Mouse (Mus musculus): ENCODE measurements around the gene Gm10638. TPM values are rescaled to one million over a fixed set of nuclear protein-coding genes. Genes with fewer than 3 reads are reported as not detected.

Gene Gm10638
- polyA plus RNA-seq, 1 experiment from 2014 or later: 7.0 TPM

- Histone ChIP-seq H3K27ac (replicated peaks) (peak overlapping the region; percentile 98), H3K9me3 (no peaks in the 10 kb centered on the region)
- WGBS: 4% methylated on average over 18 of the region's 18 CpGs
Measured at GRCm38 (mm10) chr8:86744313-86745220, 932 bp upstream of the Gm10638 start.

GRCm38 (mm10) chr8:86745935-86746441 is 489 bp downstream of the Gm10638 start:
- Histone ChIP-seq H3K9me3 (no peaks in the 10 kb centered on the region), H3K4me2 (peak overlapping the region; percentile 85), H3K27ac (replicated peaks) (peak overlapping the region; percentile 98), H3K9ac (peak overlapping the region; percentile 98), H3K4me1 (replicated peaks) (peaks cover 42% of the 10 kb centered on the region), H3K4me3 (peak overlapping the region; percentile 89), H3K27me3 (no peaks in the 10 kb centered on the region), H3K36me3 (no peaks in the 10 kb centered on the region)
- ATAC-seq (ENCODE audit: low read depth): peak; percentile 91
- under 1% methylated on average over 70 of the region's 70 CpGs for WGBS

More at GRCm38 (mm10) chr8:86744313-86745220, 932 bp upstream of the Gm10638 start:
- no peak for ATAC-seq (ENCODE audit: low read depth)
- H3K27me3 ChIP-seq: no peaks in the 10 kb centered on the region
- peaks cover 45% of the 10 kb centered on the region for H3K4me1 ChIP-seq (replicated peaks)
- H3K4me2 ChIP-seq: peak overlapping the region; percentile 73
- H3K36me3 ChIP-seq: no peaks in the 10 kb centered on the region
- H3K9ac ChIP-seq: peak overlapping the region; percentile 98
- H3K4me3 ChIP-seq: peak overlapping the region; percentile 89

- WGBS: 2% methylated on average over 11 of the region's 11 CpGs
- Histone ChIP-seq H3K27me3 (no peaks in the 10 kb centered on the region), H3K27ac (replicated peaks) (peak overlapping the region; percentile 98), H3K4me1 (replicated peaks) (peaks cover 38% of the 10 kb centered on the region), H3K9ac (peak overlapping the region; percentile 98), H3K4me2 (peak overlapping the region; percentile 85), H3K9me3 (no peaks in the 10 kb centered on the region), H3K4me3 (peak overlapping the region; percentile 89), H3K36me3 (no peaks in the 10 kb centered on the region)
- ATAC-seq (ENCODE audit: low read depth): peak; percentile 23; the same call in 1 of the 2 replicates
Measured at GRCm38 (mm10) chr8:86746511-86746910, 1.0 kb downstream of the Gm10638 start.

DNA sequence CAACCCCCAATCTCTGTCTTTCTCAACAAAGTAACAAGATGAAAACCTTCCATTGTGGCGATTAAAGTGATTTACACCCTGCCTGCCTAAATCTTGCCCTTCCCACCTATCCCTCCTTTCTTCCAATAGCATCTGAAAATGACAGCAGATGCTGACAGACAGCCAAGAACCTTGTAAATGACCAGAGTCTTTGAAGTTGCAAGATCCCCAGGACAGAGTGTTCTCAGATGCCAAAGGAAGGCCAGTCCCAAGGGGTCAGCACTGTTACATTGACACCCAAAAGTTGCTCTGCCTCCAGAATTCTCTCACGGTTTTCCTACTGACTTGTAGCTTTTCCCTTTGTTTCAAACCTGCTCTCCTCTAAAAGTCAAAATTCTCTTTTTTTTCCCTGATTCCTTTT is 4.3 kb downstream of the Gm10638 start:
- 50% methylated on average over 2 of the region's 2 CpGs for WGBS

GRCm38 (mm10) chr8:86756948-86757733 is 11.6 kb downstream of the Gm10638 start:
- no peaks in the 10 kb centered on the region for H3K9me3 ChIP-seq
- H3K4me2 ChIP-seq: peak overlapping the region; percentile 49
- no peak overlapping the region; the same call in 1 of the 2 replicates for H3K27ac ChIP-seq (replicated peaks)
- no peaks in the 10 kb centered on the region for H3K36me3 ChIP-seq
- H3K4me3 ChIP-seq: peak overlapping the region; percentile 18; the same call in 1 of the 2 replicates
- H3K9ac ChIP-seq: peak overlapping the region; percentile 13
- ATAC-seq (ENCODE audit: low read depth): no peak
- H3K27me3 ChIP-seq: no peaks in the 10 kb centered on the region
- 13% methylated on average over 23 of the region's 23 CpGs for WGBS
- peaks cover 10% of the 10 kb centered on the region for H3K4me1 ChIP-seq (replicated peaks)

More for the DNA sequence above, 4.3 kb downstream of the Gm10638 start:
- no peaks in the 10 kb centered on the region for H3K9me3 ChIP-seq
- no peak overlapping the region for H3K4me2 ChIP-seq
- H3K27me3 ChIP-seq: no peaks in the 10 kb centered on the region
- H3K36me3 ChIP-seq: no peaks in the 10 kb centered on the region
- H3K9ac ChIP-seq: no peak overlapping the region
- no peak overlapping the region for H3K4me3 ChIP-seq
- no peak overlapping the region for H3K27ac ChIP-seq (replicated peaks)
- no peak for ATAC-seq (ENCODE audit: low read depth)
- peaks cover 9% of the 10 kb centered on the region for H3K4me1 ChIP-seq (replicated peaks)

DNA sequence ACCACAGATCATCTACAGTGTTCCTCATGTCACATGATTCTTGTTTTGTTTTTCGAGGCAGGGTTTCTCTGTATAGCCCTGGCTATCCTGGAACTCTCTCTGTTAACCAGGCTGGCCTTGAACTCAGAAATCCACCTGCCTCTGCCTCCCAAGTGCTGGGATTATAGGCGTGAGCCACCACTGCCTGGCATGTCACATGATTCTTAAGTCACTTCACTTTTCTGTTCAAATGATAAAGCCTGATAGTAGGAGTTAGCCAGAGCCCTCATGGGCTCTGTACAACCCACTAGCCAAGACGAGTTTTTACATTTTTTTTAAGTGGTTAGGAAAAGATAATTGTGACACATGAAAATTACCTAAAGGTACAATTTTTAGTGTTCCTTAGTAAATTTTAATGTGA is 13.2 kb downstream of the Gm10638 start:
- Histone ChIP-seq H3K27ac (replicated peaks) (no peak overlapping the region), H3K36me3 (no peaks in the 10 kb centered on the region), H3K4me1 (replicated peaks) (peaks cover 10% of the 10 kb centered on the region), H3K27me3 (no peaks in the 10 kb centered on the region), H3K9me3 (no peaks in the 10 kb centered on the region), H3K4me3 (no peak overlapping the region), H3K4me2 (no peak overlapping the region), H3K9ac (no peak overlapping the region)
- ATAC-seq (ENCODE audit: low read depth): no peak
- 80% methylated on average over 3 of the region's 3 CpGs for WGBS

DNA sequence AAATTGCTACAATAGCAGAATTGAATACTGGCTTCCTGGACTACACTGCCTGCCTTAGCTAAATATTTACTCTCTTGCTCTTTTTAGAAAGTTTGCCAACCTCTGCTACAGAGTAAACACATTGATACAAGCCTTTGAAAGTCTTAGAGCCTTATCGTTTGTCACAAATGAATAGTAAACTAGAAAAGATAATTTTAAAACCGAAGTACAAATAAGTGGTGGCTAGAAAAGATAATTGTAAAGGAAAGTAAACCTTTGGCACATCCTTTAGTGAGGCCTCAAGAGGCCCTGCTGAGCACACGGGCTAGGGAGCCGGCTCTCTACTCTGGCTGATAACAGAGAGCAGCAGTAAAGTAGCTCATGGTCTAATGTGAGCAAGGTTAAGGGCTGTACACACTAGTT is 13.6 kb downstream of the Gm10638 start:
- 57% methylated on average over 4 of the region's 4 CpGs for WGBS
- Histone ChIP-seq H3K4me3 (no peak overlapping the region), H3K4me1 (replicated peaks) (peaks cover 10% of the 10 kb centered on the region), H3K27ac (replicated peaks) (no peak overlapping the region), H3K36me3 (no peaks in the 10 kb centered on the region), H3K4me2 (no peak overlapping the region), H3K9me3 (no peaks in the 10 kb centered on the region), H3K27me3 (no peaks in the 10 kb centered on the region), H3K9ac (no peak overlapping the region)
- no peak for ATAC-seq (ENCODE audit: low read depth)

- H3K36me3 ChIP-seq: no peaks in the 10 kb centered on the region
- ATAC-seq (ENCODE audit: low read depth): no peak
- H3K9me3 ChIP-seq: no peaks in the 10 kb centered on the region
- H3K9ac ChIP-seq: no peak overlapping the region
- no peak overlapping the region for H3K27ac ChIP-seq (replicated peaks)
- H3K4me2 ChIP-seq: no peak overlapping the region
- 87% methylated on average over 6 of the region's 6 CpGs for WGBS
- H3K4me3 ChIP-seq: no peak overlapping the region
- peaks cover 10% of the 10 kb centered on the region for H3K4me1 ChIP-seq (replicated peaks)
- no peaks in the 10 kb centered on the region for H3K27me3 ChIP-seq
Measured at GRCm38 (mm10) chr8:86760746-86761145, 15.2 kb downstream of the Gm10638 start.

DNA sequence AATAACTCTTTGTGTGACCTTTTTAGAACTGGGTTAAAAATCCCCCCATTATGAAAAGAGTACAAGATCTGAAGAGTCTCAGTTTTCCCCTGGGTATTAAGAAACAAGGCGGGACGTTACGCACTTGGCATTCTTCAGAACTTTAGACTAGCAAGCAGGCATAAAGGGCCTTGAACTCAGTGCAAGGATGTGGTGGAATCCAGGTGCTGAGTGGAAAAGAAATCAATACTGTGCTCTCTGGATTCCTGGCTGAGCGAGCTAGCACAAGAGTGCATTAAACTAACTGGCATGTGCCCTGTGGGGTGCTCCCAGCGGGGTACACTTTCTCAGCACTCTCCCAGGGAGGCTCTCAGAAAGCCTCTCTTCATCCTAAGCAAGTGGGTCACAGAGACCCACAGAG is 17.3 kb downstream of the Gm10638 start:
- WGBS: 57% methylated on average over 5 of the region's 5 CpGs
- H3K9me3 ChIP-seq: no peaks in the 10 kb centered on the region
- no peak for ATAC-seq (ENCODE audit: low read depth)

GRCm38 (mm10) chr8:86765155-86765554 is 19.7 kb downstream of the Gm10638 start:
- H3K4me1 ChIP-seq (replicated peaks): no peaks in the 10 kb centered on the region
- H3K27me3 ChIP-seq: no peaks in the 10 kb centered on the region
- no peak for ATAC-seq (ENCODE audit: low read depth)
- no peak overlapping the region for H3K27ac ChIP-seq (replicated peaks)
- no peak overlapping the region for H3K9ac ChIP-seq
- no peaks in the 10 kb centered on the region for H3K36me3 ChIP-seq
- H3K4me3 ChIP-seq: no peak overlapping the region
- no peak overlapping the region for H3K4me2 ChIP-seq
- H3K9me3 ChIP-seq: no peaks in the 10 kb centered on the region
- 89% methylated on average over 10 of the region's 10 CpGs for WGBS

More for the DNA sequence above, 17.3 kb downstream of the Gm10638 start:
- Histone ChIP-seq H3K27me3 (no peaks in the 10 kb centered on the region), H3K9ac (no peak overlapping the region), H3K4me3 (no peak overlapping the region), H3K4me1 (replicated peaks) (no peaks in the 10 kb centered on the region), H3K27ac (replicated peaks) (no peak overlapping the region), H3K36me3 (no peaks in the 10 kb centered on the region), H3K4me2 (no peak overlapping the region)

DNA sequence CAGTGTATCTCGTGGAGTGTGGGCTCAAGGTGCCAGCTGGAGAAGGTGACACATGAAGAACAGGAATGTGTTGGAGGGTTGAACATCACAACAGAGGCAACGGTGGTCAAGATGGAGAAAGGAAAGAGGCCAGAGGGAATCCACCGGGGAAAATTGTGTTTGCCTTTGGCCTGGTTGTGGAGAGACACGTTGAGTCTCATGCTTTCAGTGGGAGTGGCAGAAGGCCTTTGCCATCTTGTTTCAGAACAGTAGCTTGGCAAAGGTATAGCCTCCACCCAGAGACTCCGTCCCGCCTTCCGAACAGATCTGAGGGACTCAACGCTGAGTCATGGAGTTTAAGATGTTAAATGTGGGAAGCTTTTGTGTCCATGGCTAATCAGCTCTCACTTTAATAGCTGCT is 20.2 kb downstream of the Gm10638 start:
- no peak overlapping the region for H3K4me2 ChIP-seq
- no peaks in the 10 kb centered on the region for H3K9me3 ChIP-seq
- no peaks in the 10 kb centered on the region for H3K36me3 ChIP-seq
- 87% methylated on average over 8 of the region's 8 CpGs for WGBS
- no peaks in the 10 kb centered on the region for H3K4me1 ChIP-seq (replicated peaks)
- no peak for ATAC-seq (ENCODE audit: low read depth)
- no peaks in the 10 kb centered on the region for H3K27me3 ChIP-seq
- no peak overlapping the region for H3K4me3 ChIP-seq
- H3K27ac ChIP-seq (replicated peaks): no peak overlapping the region
- no peak overlapping the region for H3K9ac ChIP-seq
